Mouse (Mus musculus): ENCODE measurements at regions not wholly inside any gene's neighbourhood (a gene's known extent, or its start where the extent isn't known, plus 50 kb on each side); places are given as distances from the start of the nearest gene placed in this dataset.
"Not testable (repeated sequence)": the region's sequence is repeated elsewhere in the genome, so short reads cannot be mapped to it uniquely, and the experiment has no call there.

- no peak for DNase-seq (ENCODE audit: low spot score)
Measured at GRCm38 (mm10) chr7:39727935-39728557, 210.5 kb downstream of the Zfp619 start.

- no peak for DNase-seq (ENCODE audit: low spot score)
Measured at GRCm38 (mm10) chr7:39728930-39729329, 211.4 kb downstream of the Zfp619 start.

DNA sequence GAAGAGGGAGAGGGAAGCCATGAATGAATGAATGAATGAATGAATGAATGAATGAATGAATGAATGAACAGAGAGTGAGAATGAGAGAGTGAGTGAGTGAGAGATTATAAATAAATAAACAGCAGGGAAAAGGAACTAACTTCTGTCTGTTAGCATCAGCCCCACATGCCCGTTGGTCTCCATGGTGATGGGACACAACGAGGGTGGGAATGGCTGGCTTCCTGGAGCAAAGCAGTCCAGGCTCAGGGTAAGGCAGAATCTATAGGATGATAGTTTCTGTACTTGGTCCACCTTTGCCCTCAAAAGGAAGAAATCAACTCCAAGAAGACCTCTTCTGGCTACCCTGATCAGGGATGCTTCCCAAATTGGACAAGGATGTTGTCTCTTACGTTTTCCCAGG lies 212.2 kb downstream of the Zfp619 start:
- no peak for DNase-seq (ENCODE audit: low spot score)

GRCm38 (mm10) chr7:39732790-39733189 lies 215.2 kb downstream of the Zfp619 start:
- no peak for DNase-seq (ENCODE audit: low spot score)

- not testable (repeated sequence) for DNase-seq (ENCODE audit: low spot score)
Measured at GRCm38 (mm10) chr7:39748395-39748794, 230.8 kb downstream of the Zfp619 start.

DNA sequence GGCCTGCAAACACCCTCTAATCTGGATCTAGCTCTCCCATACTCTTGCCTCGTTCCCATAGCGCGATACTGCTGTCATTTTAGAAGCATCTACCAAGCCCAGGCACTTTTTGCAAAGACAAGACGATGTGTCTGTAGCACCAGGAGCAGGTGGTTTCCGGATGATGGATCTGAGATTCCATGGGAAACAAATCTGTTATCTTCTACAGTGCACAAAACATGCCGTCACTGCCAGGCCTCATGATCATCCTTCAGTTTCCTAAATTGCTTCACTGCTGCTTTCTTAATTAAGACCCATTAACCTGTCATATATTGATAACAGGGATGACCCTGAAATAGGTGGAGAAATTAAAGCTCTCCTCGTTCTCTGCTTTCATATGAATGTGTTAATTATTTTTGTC lies 232.9 kb downstream of the Zfp619 start:
- DNase-seq (ENCODE audit: low spot score), result no peak

DNA sequence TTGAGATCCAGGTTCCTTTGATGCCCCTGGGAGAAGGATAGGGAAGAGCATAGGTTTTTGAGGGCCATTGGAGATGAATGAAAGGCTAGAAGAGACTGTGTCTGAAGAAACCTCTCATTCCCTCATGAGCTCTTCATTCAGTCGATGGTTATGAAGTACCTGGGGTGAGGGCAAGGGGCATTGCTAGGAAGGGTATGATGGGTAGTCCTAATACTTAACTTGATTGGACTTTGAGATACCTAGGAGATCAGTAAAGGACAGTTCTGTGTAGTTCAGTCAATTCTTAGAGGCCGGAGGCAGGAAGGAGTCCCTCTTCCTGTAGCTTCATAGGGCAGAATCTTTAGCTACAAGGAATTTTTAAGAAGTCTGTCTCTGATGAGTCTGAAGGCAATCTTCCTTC lies 246.8 kb downstream of the Zfp619 start:
- no peak for DNase-seq (ENCODE audit: low spot score)

DNA sequence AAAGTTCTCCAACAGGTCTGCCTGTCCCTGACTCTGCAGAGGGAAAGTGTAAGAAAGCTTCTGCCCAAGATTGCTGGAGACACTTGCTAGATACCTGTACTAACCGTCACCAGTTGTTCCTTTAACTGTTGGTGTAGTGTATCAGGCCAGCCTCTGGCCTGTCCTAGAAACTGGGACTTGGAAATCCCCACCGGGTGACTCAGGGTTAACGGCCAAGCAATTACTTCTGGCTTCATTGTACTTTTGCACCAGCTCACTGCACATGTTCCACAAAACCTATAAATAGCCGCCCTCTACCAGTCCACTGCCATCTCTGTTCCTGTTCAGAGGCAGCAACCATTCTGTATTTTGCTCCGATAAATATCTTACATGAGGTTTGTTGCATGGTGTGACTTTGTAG lies 247.5 kb downstream of the Zfp619 start:
- no peak for DNase-seq (ENCODE audit: low spot score)

DNA sequence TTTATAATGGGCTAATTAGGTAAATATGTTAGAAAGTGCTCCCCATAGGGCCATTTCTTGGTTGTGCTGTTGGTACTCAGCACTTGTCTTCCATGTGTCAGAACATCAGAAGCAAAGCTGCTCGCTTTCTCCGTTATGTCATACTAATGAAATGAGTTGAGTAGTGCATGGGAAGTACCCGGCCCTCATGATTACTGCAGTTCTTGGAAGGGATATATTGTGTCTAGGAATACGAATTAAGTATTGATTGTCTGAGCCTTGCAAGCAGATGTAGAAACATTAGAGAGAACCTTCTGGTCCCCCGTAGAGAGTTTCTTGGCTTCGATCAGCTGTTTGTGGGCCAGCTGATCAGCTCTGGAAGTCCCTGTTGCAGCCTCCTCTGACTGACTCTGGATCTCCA lies 255.7 kb downstream of the Zfp619 start:
- DNase-seq (ENCODE audit: low spot score), result no peak

- DNase-seq (ENCODE audit: low spot score), result no peak
Measured at GRCm38 (mm10) chr7:39789321-39789720, 271.8 kb downstream of the Zfp619 start.

- DNase-seq (ENCODE audit: low spot score), result no peak
Measured at GRCm38 (mm10) chr7:39789880-39790279, 272.3 kb downstream of the Zfp619 start.

GRCm38 (mm10) chr7:39794751-39795150 lies 277.2 kb downstream of the Zfp619 start:
- DNase-seq (ENCODE audit: low spot score), result no peak

GRCm38 (mm10) chr7:39804276-39804675 lies 286.7 kb downstream of the Zfp619 start:
- no peak for DNase-seq (ENCODE audit: low spot score)

DNA sequence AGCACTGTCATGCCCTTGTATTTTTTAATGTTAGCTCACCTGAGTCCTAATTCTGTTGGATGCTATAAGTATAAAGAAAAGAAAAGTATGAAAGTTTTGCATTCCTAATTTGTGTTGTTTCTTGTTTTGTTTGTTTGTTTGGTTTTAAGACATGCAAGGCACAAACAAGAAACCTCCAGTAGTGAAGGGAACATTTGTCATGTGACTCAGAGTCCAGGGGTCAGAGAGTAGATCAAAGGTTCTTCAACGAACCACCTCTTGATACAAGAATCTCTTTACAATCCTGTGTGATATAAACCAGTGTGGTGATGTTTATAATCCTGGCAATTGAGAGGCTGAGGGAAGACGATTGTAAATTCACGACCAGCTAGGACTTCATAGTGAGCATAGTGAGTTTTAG lies 300.5 kb downstream of the Zfp619 start:
- no peak for DNase-seq (ENCODE audit: low spot score)

DNA sequence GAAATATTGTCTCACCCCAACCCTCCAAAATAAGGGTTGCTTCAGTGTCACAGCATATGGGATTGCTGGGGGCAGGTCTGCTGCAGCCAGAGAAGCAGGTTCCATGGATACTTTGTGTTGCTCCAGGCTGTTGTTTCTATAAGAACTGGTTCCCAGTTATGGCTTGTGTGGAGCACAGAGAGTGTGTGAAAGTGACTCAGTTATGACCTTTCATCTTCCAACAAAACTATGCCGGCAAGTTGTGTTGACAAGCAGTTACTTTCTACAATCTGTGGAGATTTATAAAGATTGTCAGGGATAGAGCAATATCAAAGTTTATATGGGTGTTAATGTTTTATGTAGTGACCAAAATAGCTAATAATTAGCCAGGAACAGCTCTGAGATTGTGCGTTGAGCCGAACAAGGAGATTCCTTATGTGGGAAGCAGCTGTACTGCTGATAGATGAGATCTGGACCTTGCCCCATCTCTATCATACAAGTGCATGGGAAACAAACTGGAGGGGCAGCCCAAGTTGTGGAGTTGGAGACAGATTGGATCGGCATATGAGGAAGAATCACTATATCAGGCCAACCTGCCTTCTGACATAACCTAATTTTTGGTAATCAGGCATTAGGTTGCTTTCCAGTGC lies 305.1 kb downstream of the Zfp619 start:
- no peak for DNase-seq (ENCODE audit: low spot score)

DNA sequence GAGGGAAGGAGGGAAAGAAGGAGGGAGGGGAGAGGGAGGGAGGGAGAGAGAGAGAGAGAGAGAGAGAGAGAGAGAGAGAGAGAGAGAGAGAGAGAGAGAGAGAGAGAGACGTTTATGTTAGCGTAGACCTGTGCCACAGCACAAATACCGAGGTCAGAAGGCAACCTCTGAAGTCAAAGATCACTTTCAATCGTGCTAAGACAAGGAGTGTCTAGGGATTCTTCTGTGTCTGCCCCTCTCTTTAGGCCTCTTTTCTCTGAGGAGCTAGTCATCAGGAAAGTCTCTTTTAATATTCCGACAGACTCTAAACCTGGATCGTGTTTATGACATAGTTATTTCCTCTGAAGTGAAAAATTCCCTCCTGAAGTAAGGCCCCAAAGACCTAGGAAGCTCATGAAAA lies 310.8 kb downstream of the Zfp619 start:
- DNase-seq (ENCODE audit: low spot score), result no peak

DNA sequence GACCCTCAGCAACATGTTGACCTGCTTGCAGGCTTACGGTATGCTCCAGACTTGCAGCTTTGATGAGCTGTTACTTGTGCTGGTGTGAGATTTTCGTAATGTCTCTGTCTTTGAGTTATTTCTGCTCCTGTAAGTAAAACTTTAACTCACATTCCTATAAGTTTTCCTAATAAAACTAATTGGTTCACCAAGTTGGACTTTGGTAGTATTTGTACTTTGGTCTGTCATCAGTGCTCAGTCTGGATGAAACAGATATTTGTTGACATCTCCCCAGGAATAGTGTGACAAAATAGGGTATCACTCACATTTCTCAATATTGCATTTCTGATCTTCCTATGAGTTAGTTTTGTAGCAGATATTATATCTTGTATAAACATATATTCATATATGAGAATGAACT lies 313.3 kb downstream of the Zfp619 start:
- DNase-seq (ENCODE audit: low spot score), result no peak

DNA sequence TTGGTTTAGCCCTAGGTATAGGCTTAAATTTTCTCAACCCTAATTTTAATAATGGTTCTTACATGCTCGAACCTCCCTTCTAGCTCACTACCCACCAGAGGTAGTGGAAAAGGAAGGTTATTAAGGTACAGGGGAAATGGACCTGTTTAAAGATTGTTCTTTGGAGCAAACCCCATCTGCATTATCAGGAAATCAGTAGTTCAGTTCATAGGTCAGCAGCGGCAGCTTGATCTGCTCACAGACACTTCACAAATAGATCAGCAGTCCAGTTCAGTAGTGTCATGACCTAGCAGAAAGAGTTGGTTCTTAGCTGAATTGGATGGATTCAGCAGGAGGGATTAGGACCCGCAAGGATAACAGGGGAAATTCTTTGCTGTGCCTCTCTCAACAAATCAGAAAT lies 324.4 kb downstream of the Zfp619 start:
- no peak for DNase-seq (ENCODE audit: low spot score)

- DNase-seq (ENCODE audit: low spot score), result peak; percentile 84
Measured at GRCm38 (mm10) chr7:39847914-39848782, 330.6 kb downstream of the Zfp619 start.

GRCm38 (mm10) chr7:39857301-39857700 lies 339.7 kb downstream of the Zfp619 start:
- DNase-seq (ENCODE audit: low spot score), result no peak

DNA sequence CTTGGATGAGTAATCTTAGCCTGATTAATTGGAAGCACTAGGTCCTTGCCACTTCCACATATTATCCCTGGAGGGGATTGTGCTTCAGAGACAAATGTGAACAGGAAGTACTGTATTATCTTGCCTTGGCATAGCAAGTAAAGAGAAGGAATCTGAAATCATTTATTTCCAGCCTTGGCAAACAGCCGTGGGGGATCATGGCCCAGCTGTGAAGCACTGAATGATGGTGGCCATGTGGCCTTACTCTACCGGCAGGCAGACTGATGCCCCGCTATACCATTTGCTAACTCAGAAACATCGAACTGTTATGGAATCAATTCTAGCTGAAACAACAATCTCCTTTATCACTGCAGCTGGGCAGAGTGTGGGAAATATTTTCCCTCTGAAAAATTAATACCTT lies 345.3 kb downstream of the Zfp619 start:
- no peak for DNase-seq (ENCODE audit: low spot score)

- no peak for DNase-seq (ENCODE audit: low spot score)
Measured at GRCm38 (mm10) chr7:39864130-39864529, 346.6 kb downstream of the Zfp619 start.

- no peak for DNase-seq (ENCODE audit: low spot score)
Measured at GRCm38 (mm10) chr7:39864781-39865180, 347.2 kb downstream of the Zfp619 start.

All from retina, embryonic 14.5 days (tissue).